Mouse (Mus musculus): ENCODE data around the gene Umps. TPM values are rescaled to one million over a fixed set of nuclear protein-coding genes. Genes with fewer than 3 reads are reported as not detected.

Gene Umps
- polyA plus RNA-seq, 1 experiment from 2014 or later = 22.8 TPM

GRCm38 (mm10) chr16:33927263-33927824 is 39.5 kb downstream of the Umps start:
- Histone ChIP-seq H3K4me3 (replicated peaks) (no peak overlapping the region), H3K27ac (replicated peaks) (no peak overlapping the region), H3K36me3 (no peaks in the 10 kb centered on the region), H3K27me3 (replicated peaks) (no peaks in the 10 kb centered on the region), H3K9ac (replicated peaks) (no peak overlapping the region), H3K9me3 (replicated peaks) (no peaks in the 10 kb centered on the region), H3K4me1 (peaks cover 13% of the 10 kb centered on the region), H3K4me2 (no peak overlapping the region)
- no peak for ATAC-seq (ENCODE audit: low FRiP score)
- WGBS = 83% methylated on average over 6 of the region's 6 CpGs

- Histone ChIP-seq H3K4me3 (replicated peaks) (no peak overlapping the region), H3K27me3 (replicated peaks) (no peaks in the 10 kb centered on the region), H3K4me1 (peaks cover 20% of the 10 kb centered on the region), H3K4me2 (no peak overlapping the region), H3K27ac (replicated peaks) (no peak overlapping the region), H3K9ac (replicated peaks) (no peak overlapping the region), H3K9me3 (replicated peaks) (no peaks in the 10 kb centered on the region), H3K36me3 (no peaks in the 10 kb centered on the region)
- no peak for ATAC-seq (ENCODE audit: low FRiP score)
- 93% methylated on average over 8 of the region's 8 CpGs for WGBS
These were observed 43.1 kb downstream of the Umps start for GRCm38 (mm10) chr16:33923758-33924157.

GRCm38 (mm10) chr16:33923001-33923316 is 43.9 kb downstream of the Umps start:
- no peaks in the 10 kb centered on the region for H3K9me3 ChIP-seq (replicated peaks)
- H3K4me1 ChIP-seq = peaks cover 20% of the 10 kb centered on the region
- no peak overlapping the region for H3K4me2 ChIP-seq
- H3K36me3 ChIP-seq = no peaks in the 10 kb centered on the region
- 46% methylated on average over 5 of the region's 5 CpGs for WGBS
- H3K9ac ChIP-seq (replicated peaks) = no peak overlapping the region
- no peaks in the 10 kb centered on the region for H3K27me3 ChIP-seq (replicated peaks)
- ATAC-seq (ENCODE audit: low FRiP score) = no peak
- no peak overlapping the region for H3K4me3 ChIP-seq (replicated peaks)
- peak overlapping the region; percentile 54 for H3K27ac ChIP-seq (replicated peaks)

DNA sequence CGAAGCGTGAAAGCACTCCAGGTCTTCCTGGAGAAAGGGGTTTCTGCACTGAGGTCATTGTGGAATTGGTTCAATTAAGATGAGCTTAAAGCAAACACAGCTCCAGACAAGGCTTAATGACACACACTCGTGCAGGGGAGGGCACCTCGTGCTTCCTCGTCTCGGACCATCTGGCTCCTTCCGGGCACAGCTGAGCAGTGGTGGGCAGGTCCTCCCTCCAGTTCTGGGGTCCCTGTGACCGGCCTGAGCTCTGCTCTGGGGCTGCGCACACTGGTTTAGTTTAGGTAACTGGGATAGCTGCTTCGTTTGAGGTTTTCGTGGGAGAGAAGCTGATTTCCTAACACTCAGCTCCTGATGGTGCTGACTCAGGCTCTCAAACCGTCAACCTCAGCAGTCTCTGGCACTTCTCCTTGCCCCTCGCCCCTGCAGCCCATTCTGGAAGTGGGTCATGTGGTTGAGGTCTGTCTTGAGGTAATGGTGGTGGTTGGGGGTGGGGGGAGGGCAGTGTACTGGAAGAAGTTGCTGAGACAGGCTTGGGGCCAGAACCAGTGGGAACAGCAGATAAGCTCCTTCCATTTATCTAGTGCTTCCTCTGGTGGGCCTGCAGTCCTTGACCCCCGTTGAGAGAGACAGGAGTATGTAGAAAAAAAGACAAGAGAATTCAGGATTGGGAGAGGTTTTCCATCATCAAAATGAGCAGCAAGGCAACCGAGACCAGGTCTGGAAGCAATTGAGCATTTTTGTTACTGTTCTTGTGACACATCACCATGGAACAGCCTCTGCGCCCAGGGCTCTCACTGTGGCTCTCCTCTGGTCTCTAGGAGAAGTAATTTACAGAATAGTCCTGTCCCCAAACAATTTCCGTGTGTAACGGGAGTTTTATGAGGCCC is 44.5 kb downstream of the Umps start:
- H3K9ac ChIP-seq (replicated peaks) = no peak overlapping the region
- no peaks in the 10 kb centered on the region for H3K27me3 ChIP-seq (replicated peaks)
- H3K4me1 ChIP-seq = peaks cover 26% of the 10 kb centered on the region
- 35% methylated on average over 18 of the region's 18 CpGs for WGBS
- no peak overlapping the region for H3K4me2 ChIP-seq
- H3K9me3 ChIP-seq (replicated peaks) = no peaks in the 10 kb centered on the region
- peak; percentile 77 for ATAC-seq (ENCODE audit: low FRiP score)
- H3K4me3 ChIP-seq (replicated peaks) = no peak overlapping the region
- peak overlapping the region; percentile 54 for H3K27ac ChIP-seq (replicated peaks)
- H3K36me3 ChIP-seq = no peaks in the 10 kb centered on the region

- WGBS = 80% methylated on average over 5 of the region's 5 CpGs
- Histone ChIP-seq H3K4me3 (replicated peaks) (no peak overlapping the region), H3K9ac (replicated peaks) (no peak overlapping the region), H3K36me3 (no peaks in the 10 kb centered on the region), H3K4me1 (peaks cover 35% of the 10 kb centered on the region), H3K27me3 (replicated peaks) (no peaks in the 10 kb centered on the region), H3K9me3 (replicated peaks) (no peaks in the 10 kb centered on the region), H3K27ac (replicated peaks) (no peak overlapping the region), H3K4me2 (no peak overlapping the region)
- ATAC-seq (ENCODE audit: low FRiP score) = no peak
These were observed 45.3 kb downstream of the Umps start for GRCm38 (mm10) chr16:33921514-33921913.

DNA sequence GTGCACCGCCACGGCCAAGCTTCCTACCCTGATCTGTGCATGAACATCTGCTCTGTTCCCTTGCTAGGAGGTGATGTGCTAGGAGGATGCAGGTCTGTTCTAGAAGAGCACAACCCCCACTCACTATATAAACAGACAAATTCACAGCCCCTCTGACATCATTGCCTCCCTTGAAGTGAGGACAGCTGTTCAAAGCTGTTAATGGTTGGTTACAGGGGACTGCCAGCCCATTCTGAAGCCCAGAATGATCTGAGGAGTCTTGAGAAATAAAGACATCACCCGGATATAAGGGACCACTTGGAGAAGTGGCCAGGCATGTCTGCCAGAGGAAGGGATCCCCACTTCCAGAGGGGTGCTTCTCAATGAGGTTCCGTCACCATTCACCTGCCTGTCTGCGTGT is 48.9 kb downstream of the Umps start:
- Histone ChIP-seq H3K36me3 (no peaks in the 10 kb centered on the region), H3K4me1 (peaks cover 34% of the 10 kb centered on the region), H3K27me3 (replicated peaks) (no peaks in the 10 kb centered on the region), H3K4me2 (no peak overlapping the region), H3K9ac (replicated peaks) (no peak overlapping the region), H3K9me3 (replicated peaks) (no peaks in the 10 kb centered on the region), H3K4me3 (replicated peaks) (no peak overlapping the region), H3K27ac (replicated peaks) (no peak overlapping the region)
- 81% methylated on average over 5 of the region's 5 CpGs for WGBS
- no peak for ATAC-seq (ENCODE audit: low FRiP score)

DNA sequence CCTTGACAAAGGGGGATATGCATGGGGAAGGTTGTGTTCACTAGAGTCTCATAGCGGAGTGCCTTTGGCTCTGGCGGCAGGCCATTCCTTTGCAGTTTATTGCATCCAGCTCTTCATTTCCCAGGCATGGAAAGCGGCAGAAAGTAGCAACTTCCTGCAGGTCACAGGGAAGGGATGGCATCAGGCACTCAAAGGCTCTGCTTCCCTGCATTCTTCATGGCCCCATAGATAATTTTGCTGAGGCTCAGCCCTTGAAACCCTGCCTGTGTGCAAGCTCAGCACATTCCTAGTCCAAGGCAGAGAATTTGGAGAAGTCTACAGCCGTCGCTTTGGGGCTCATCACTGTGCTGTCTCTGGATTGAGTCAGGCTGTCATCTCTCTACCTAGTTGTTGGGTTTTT is 49.4 kb downstream of the Umps start:
- no peak for ATAC-seq (ENCODE audit: low FRiP score)
- peak overlapping the region; percentile 66 for H3K27ac ChIP-seq (replicated peaks)
- no peaks in the 10 kb centered on the region for H3K36me3 ChIP-seq
- 56% methylated on average over 5 of the region's 5 CpGs for WGBS
- H3K9ac ChIP-seq (replicated peaks) = no peak overlapping the region
- no peaks in the 10 kb centered on the region for H3K27me3 ChIP-seq (replicated peaks)
- H3K4me2 ChIP-seq = no peak overlapping the region
- peaks cover 28% of the 10 kb centered on the region for H3K4me1 ChIP-seq
- H3K9me3 ChIP-seq (replicated peaks) = no peaks in the 10 kb centered on the region
- H3K4me3 ChIP-seq (replicated peaks) = no peak overlapping the region

DNA sequence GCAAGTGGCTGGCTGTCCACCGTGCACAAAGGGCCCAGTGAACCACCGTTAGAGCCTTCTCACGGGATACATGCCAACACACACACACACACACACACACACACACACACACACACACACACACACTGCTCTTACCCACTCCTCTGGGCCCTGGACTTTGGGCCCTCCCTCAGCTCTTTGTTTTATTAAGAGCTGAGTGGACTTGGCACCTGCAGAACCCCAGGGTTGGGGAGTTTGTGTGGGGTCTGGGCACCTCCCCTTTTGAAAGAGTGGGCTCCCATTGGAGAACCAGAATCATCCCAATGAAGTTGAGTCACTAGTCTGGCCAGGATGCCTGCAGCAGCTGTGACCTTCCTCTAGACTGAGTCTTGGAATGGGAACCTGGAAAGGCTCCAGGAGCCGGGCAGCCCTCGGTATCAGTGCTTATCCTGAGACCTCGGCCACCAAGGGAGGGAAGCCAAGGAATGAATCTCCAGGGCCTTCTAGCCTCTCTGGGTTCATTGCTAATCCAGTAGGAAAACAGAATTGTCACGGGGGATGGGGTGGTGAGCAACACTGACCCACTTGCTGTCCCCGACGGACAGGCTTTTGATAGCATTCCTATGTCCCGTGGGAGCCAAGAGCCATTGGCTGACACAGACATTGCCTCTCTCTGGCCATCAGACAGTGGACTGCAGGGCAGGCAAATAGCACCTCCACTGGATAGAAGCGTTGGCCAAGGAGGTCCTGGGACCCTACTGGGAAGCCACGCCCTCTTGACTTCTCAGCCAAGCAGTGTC is 50.2 kb downstream of the Umps start:
- H3K4me2 ChIP-seq = no peak overlapping the region
- no peaks in the 10 kb centered on the region for H3K9me3 ChIP-seq (replicated peaks)
- WGBS = 67% methylated on average over 10 of the region's 12 CpGs
- no peak overlapping the region for H3K4me3 ChIP-seq (replicated peaks)
- H3K9ac ChIP-seq (replicated peaks) = no peak overlapping the region
- no peaks in the 10 kb centered on the region for H3K36me3 ChIP-seq
- peaks cover 22% of the 10 kb centered on the region for H3K4me1 ChIP-seq
- no peaks in the 10 kb centered on the region for H3K27me3 ChIP-seq (replicated peaks)
- peak; percentile 62 for ATAC-seq (ENCODE audit: low FRiP score)
- peak overlapping the region; percentile 66 for H3K27ac ChIP-seq (replicated peaks)

GRCm38 (mm10) chr16:33914997-33915396 is 51.8 kb downstream of the Umps start:
- H3K9ac ChIP-seq (replicated peaks) = no peak overlapping the region
- H3K4me1 ChIP-seq = peaks cover 18% of the 10 kb centered on the region
- WGBS = 77% methylated on average over 4 of the region's 4 CpGs
- no peaks in the 10 kb centered on the region for H3K27me3 ChIP-seq (replicated peaks)
- no peak for ATAC-seq (ENCODE audit: low FRiP score)
- no peak overlapping the region for H3K27ac ChIP-seq (replicated peaks)
- no peaks in the 10 kb centered on the region for H3K9me3 ChIP-seq (replicated peaks)
- no peaks in the 10 kb centered on the region for H3K36me3 ChIP-seq
- H3K4me3 ChIP-seq (replicated peaks) = no peak overlapping the region
- no peak overlapping the region for H3K4me2 ChIP-seq

GRCm38 (mm10) chr16:33908239-33908638 is 58.6 kb downstream of the Umps start:
- Histone ChIP-seq H3K9me3 (replicated peaks) (no peaks in the 10 kb centered on the region), H3K27ac (replicated peaks) (0 out of 2 replicates have a peak overlapping the region, but pooled peaks have one; percentile 3), H3K4me3 (replicated peaks) (no peak overlapping the region), H3K36me3 (no peaks in the 10 kb centered on the region), H3K4me1 (peaks cover 25% of the 10 kb centered on the region), H3K4me2 (no peak overlapping the region), H3K9ac (replicated peaks) (no peak overlapping the region), H3K27me3 (replicated peaks) (no peaks in the 10 kb centered on the region)
- WGBS = 34% methylated on average over 4 of the region's 4 CpGs
- ATAC-seq (ENCODE audit: low FRiP score) = no peak

Measured in neural tube, embryonic 15.5 days (tissue).